Mouse (Mus musculus) hindbrain, postnatal 0 days (tissue): ENCODE data around the gene Nav2. TPM values are rescaled to one million over a fixed set of nuclear protein-coding genes. Genes with fewer than 3 reads are reported as not detected.

Experiments
- ATAC-seq: fragments of 200-750 bp; cut with Nextera tagmentation; 2 replicates; pipeline ENCODE4 v1.8.0; 2017; ENCODE audit warnings: mild to moderate bottlenecking, moderate TSS enrichment, moderate library complexity
- DNase-seq: peaks from one replicate; pipeline ENCODE4 v3.0.0-alpha.2; 2015; ENCODE audit warnings: low spot score
- H3K27ac ChIP-seq: fragments of 300-500 bp; sonication (generic); 2 replicates; pipeline ENCODE4 v1.5.1; 2014; ENCODE audit warnings: mild to moderate bottlenecking
- H3K27me3 ChIP-seq: fragments of 300-500 bp; sonication (generic); 2 replicates; pipeline ENCODE4 v1.6.1; 2014; ENCODE audit warnings: low read length, mixed read lengths; ENCODE audit not compliant: insufficient read depth
- H3K36me3 ChIP-seq: fragments of 300-500 bp; sonication (generic); 2 replicates; pipeline ENCODE4 v1.6.1; 2014; ENCODE audit warnings: low read length, mixed read lengths; ENCODE audit not compliant: insufficient read depth
- H3K4me1 ChIP-seq: fragments of 300-500 bp; sonication (generic); 2 replicates; pipeline ENCODE4 v1.6.1; 2014; ENCODE audit warnings: antibody characterized with exemption, low read length, mixed read lengths; ENCODE audit not compliant: insufficient read depth
- H3K4me2 ChIP-seq: fragments of 300-500 bp; sonication (generic); 2 replicates; pipeline ENCODE4 v1.6.1; 2014; ENCODE audit warnings: low read depth, mild to moderate bottlenecking, low read length, moderate library complexity, mixed read lengths
- H3K4me3 ChIP-seq: fragments of 300-500 bp; sonication (generic); 2 replicates; pipeline ENCODE4 v1.5.1; 2014; ENCODE audit warnings: low read length
- H3K9ac ChIP-seq: fragments of 300-500 bp; sonication (generic); replicated peaks from 2 replicates; pipeline ENCODE4 v1.6.1; 2014; ENCODE audit warnings: mild to moderate bottlenecking, low read length, moderate library complexity, mixed read lengths
- H3K9me3 ChIP-seq: fragments of 300-500 bp; sonication (generic); 2 replicates; pipeline ENCODE4 v1.6.1; 2016; ENCODE audit warnings: low read length, mixed read lengths
- CTCF ChIP-seq: IDR thresholded peaks from 2 replicates; pipeline ENCODE4 v1.5.1; 2016; ENCODE audit warnings: antibody characterized with exemption, control low read depth, low read depth
- WGBS: fragments of 180-500 bp; shearing (Covaris S2); extraction: QIAGEN DNeasy Blood & Tissue Kit; methylation state at CpG from one replicate; pipeline ENCODE4 v1.1.7; 2014; 5-methylcytosine and 5-hydroxymethylcytosine counted together
- polyA plus RNA-seq: library from polyadenylated mRNA; unstranded; fragments of >200 nt; fragmentation: Nextera tagmentation; extraction: Ambion mirVana; gene quantifications from 2 replicates; pipeline ENCODE4 v1.2.1, GENCODE M21; 2015
- total RNA-seq: library from RNA; depleted of rRNA; stranded (reverse); fragments of >200 nt; gene quantifications from 2 replicates; pipeline ENCODE4 v1.2.3, GENCODE M21; 2014

Gene Nav2
- total and polyA plus RNA-seq, 2 experiments from 2014 or later, result 20.1 to 64.7 TPM

- H3K4me2 ChIP-seq, result no peak overlapping the region
- H3K9me3 ChIP-seq, result no peaks in the 10 kb centered on the region
- DNase-seq, result peak; percentile 43
- no peak for ATAC-seq
- H3K36me3 ChIP-seq, result no peaks in the 10 kb centered on the region
- no peak overlapping the region for H3K9ac ChIP-seq
- H3K27ac ChIP-seq, result no peak overlapping the region
- H3K4me3 ChIP-seq, result no peak overlapping the region
- TF ChIP-seq CTCF, result no peak
- H3K4me1 ChIP-seq, result peaks cover 3% of the 10 kb centered on the region; the same call in 1 of the 2 replicates
- WGBS, result 55% methylated on average over 18 of the region's 18 CpGs
- no peaks in the 10 kb centered on the region for H3K27me3 ChIP-seq
These were observed 449.1 kb downstream of the Nav2 start for GRCm38 (mm10) chr7:49357441-49358165.

GRCm38 (mm10) chr7:49359120-49359519 lies 450.6 kb downstream of the Nav2 start:
- Histone ChIP-seq H3K9me3 (no peaks in the 10 kb centered on the region), H3K27ac (no peak overlapping the region), H3K4me2 (no peak overlapping the region), H3K4me3 (no peak overlapping the region), H3K27me3 (no peaks in the 10 kb centered on the region), H3K4me1 (peaks cover 3% of the 10 kb centered on the region; the same call in 1 of the 2 replicates), H3K9ac (no peak overlapping the region), H3K36me3 (no peaks in the 10 kb centered on the region)
- ATAC-seq, result no peak
- TF ChIP-seq CTCF, result no peak
- DNase-seq, result no peak
- 94% methylated on average over 3 of the region's 3 CpGs for WGBS

GRCm38 (mm10) chr7:49360597-49360996 lies 452.1 kb downstream of the Nav2 start:
- DNase-seq, result no peak
- no peak for ATAC-seq

GRCm38 (mm10) chr7:49361465-49362090 lies 453.1 kb downstream of the Nav2 start:
- H3K27ac ChIP-seq, result peak overlapping the region; percentile 32; the same call in 1 of the 2 replicates
- no peaks in the 10 kb centered on the region for H3K9me3 ChIP-seq
- WGBS, result 50% methylated on average over 9 of the region's 9 CpGs
- H3K36me3 ChIP-seq, result no peaks in the 10 kb centered on the region
- ATAC-seq, result peak; percentile 36; the same call in 1 of the 2 replicates
- TF ChIP-seq CTCF, result no peak
- H3K4me2 ChIP-seq, result no peak overlapping the region
- no peak overlapping the region for H3K9ac ChIP-seq
- H3K4me3 ChIP-seq, result no peak overlapping the region
- no peaks in the 10 kb centered on the region for H3K27me3 ChIP-seq
- no peaks in the 10 kb centered on the region; the same call in 1 of the 2 replicates for H3K4me1 ChIP-seq
- DNase-seq, result peak; percentile 37

More at GRCm38 (mm10) chr7:49360597-49360996, 452.1 kb downstream of the Nav2 start:
- no peak overlapping the region for H3K27ac ChIP-seq
- no peaks in the 10 kb centered on the region for H3K36me3 ChIP-seq
- no peak overlapping the region for H3K4me3 ChIP-seq
- H3K9me3 ChIP-seq, result no peaks in the 10 kb centered on the region
- no peaks in the 10 kb centered on the region for H3K27me3 ChIP-seq
- WGBS, result 50% methylated on average over 3 of the region's 3 CpGs
- H3K9ac ChIP-seq, result no peak overlapping the region
- no peaks in the 10 kb centered on the region; the same call in 1 of the 2 replicates for H3K4me1 ChIP-seq
- no peak for TF ChIP-seq CTCF
- H3K4me2 ChIP-seq, result no peak overlapping the region

- Histone ChIP-seq H3K27me3 (no peaks in the 10 kb centered on the region), H3K4me3 (no peak overlapping the region), H3K4me2 (no peak overlapping the region; the same call in 1 of the 2 replicates), H3K4me1 (no peaks in the 10 kb centered on the region; the same call in 1 of the 2 replicates), H3K27ac (no peak overlapping the region), H3K9ac (no peak overlapping the region), H3K9me3 (no peaks in the 10 kb centered on the region), H3K36me3 (no peaks in the 10 kb centered on the region)
- DNase-seq (no peak), ATAC-seq (no peak)
- no peak for TF ChIP-seq CTCF
- 79% methylated on average over 13 of the region's 13 CpGs for WGBS
These were observed 456.1 kb downstream of the Nav2 start for GRCm38 (mm10) chr7:49364486-49365162.

- TF ChIP-seq CTCF, result no peak
- no peak overlapping the region for H3K4me2 ChIP-seq
- H3K36me3 ChIP-seq, result no peaks in the 10 kb centered on the region
- H3K9ac ChIP-seq, result no peak overlapping the region
- ATAC-seq (0 out of 2 replicates have a peak, but pooled peaks have one; percentile 5), DNase-seq (no peak)
- WGBS, result 76% methylated on average over 5 of the region's 5 CpGs
- H3K4me1 ChIP-seq, result peaks cover 6% of the 10 kb centered on the region; the same call in 1 of the 2 replicates
- H3K9me3 ChIP-seq, result no peaks in the 10 kb centered on the region
- 0 out of 2 replicates have a peak overlapping the region, but pooled peaks have one; percentile 15 for H3K27ac ChIP-seq
- no peak overlapping the region for H3K4me3 ChIP-seq
- no peaks in the 10 kb centered on the region for H3K27me3 ChIP-seq
These were observed 460.1 kb downstream of the Nav2 start for GRCm38 (mm10) chr7:49368590-49368989.
